22 mouse cellular contexts compared by ENCODE assay signal in genomic region chr8:121075936-121076335, GRCm38 (mm10). TPM values are rescaled to one million over a fixed set of nuclear protein-coding genes. Genes with fewer than 3 reads are reported as not detected.
DNase-seq lines count a peak whose midpoint lies in the region; ATAC-seq and TF ChIP-seq lines count a peak whose summit lies in the region.
"Had no signal": no experiment of that assay in that cellular context is flagged by ENCODE, and none has a peak within 500 bp of the region (broad histone marks: within the 10 kb centered on the region; RNA-seq: fewer than 3 reads in every experiment).

No protein-coding gene starts in this region.

- peak overlapping the region; percentile 18 for H3K4me3 ChIP-seq in lung, embryonic 15.5 days
- H3K4me3 ChIP-seq in intestine, embryonic 16.5 days (ENCODE audit: low read length): peak overlapping the region; percentile 20
- peak overlapping the region; percentile 4; the same call in 1 of the 2 replicates for H3K4me3 ChIP-seq in small intestine, adult 2 months (ENCODE audit: low read depth, low read length)
- H3K4me3 ChIP-seq: heart, embryonic 13.5 days; limb, embryonic 12.5 days; midbrain, embryonic 15.5 days; myocyte had no signal

- peak overlapping the region; percentile 52 for H3K4me2 ChIP-seq in lung, embryonic 15.5 days
- peak overlapping the region; percentile 39 for H3K4me2 ChIP-seq in intestine, embryonic 16.5 days (ENCODE audit: low read depth, low read length)
- H3K4me2 ChIP-seq: heart, embryonic 13.5 days; limb, embryonic 12.5 days; midbrain, embryonic 15.5 days had no signal

- H3K36me3 ChIP-seq in lung, embryonic 15.5 days: peaks cover 2% of the 10 kb centered on the region; the same call in 1 of the 2 replicates
- H3K36me3 ChIP-seq in intestine, embryonic 16.5 days (ENCODE audit: control insufficient read depth, insufficient read depth, low read length): no peaks in the 10 kb centered on the region
- H3K36me3 ChIP-seq in small intestine, adult 2 months (ENCODE audit: control insufficient read depth, insufficient read depth, low read length): no peaks in the 10 kb centered on the region
- H3K36me3 ChIP-seq: heart, embryonic 13.5 days; limb, embryonic 12.5 days; midbrain, embryonic 15.5 days had no signal

- no peaks in the 10 kb centered on the region for H3K9me3 ChIP-seq in lung, embryonic 15.5 days
- H3K9me3 ChIP-seq in intestine, embryonic 16.5 days (ENCODE audit: control insufficient read depth, low read length): no peaks in the 10 kb centered on the region
- H3K9me3 ChIP-seq: heart, embryonic 13.5 days; limb, embryonic 12.5 days; midbrain, embryonic 15.5 days had no signal

- WGBS in lung, embryonic 15.5 days: 39% methylated on average over 13 of the region's 13 CpGs
- WGBS in intestine, embryonic 16.5 days: 14% methylated on average over 13 of the region's 13 CpGs
- WGBS in small intestine, adult 2 months: 9% methylated on average over 13 of the region's 13 CpGs

- H3K4me1 ChIP-seq in lung, embryonic 15.5 days: peaks cover 27% of the 10 kb centered on the region
- H3K4me1 ChIP-seq in intestine, embryonic 16.5 days (ENCODE audit: control insufficient read depth, insufficient read depth, low read length): peaks cover 12% of the 10 kb centered on the region
- no peaks in the 10 kb centered on the region; the same call in 1 of the 2 replicates for H3K4me1 ChIP-seq in small intestine, adult 2 months (ENCODE audit: control insufficient read depth, insufficient read depth, insufficient read length, low read length)
- H3K4me1 ChIP-seq: midbrain, embryonic 15.5 days had no signal

- peak overlapping the region; percentile 26 for H3K27ac ChIP-seq in lung, embryonic 15.5 days
- H3K27ac ChIP-seq in intestine, embryonic 16.5 days (ENCODE audit: low read length): peak overlapping the region; percentile 47
- H3K27ac ChIP-seq in small intestine, adult 2 months (ENCODE audit: insufficient read depth, low read depth, low read length): peak overlapping the region; percentile 28
- H3K27ac ChIP-seq: heart, embryonic 13.5 days; hindbrain, postnatal 0 days; limb, embryonic 12.5 days; liver, embryonic 14.5 days; midbrain, embryonic 15.5 days had no signal

- H3K9ac ChIP-seq in lung, embryonic 15.5 days: no peak overlapping the region
- peak overlapping the region; percentile 74 for H3K9ac ChIP-seq in intestine, embryonic 16.5 days (ENCODE audit: low read depth, low read length)
- H3K9ac ChIP-seq: heart, embryonic 13.5 days; limb, embryonic 12.5 days; liver, embryonic 14.5 days; midbrain, embryonic 15.5 days had no signal

- ATAC-seq in lung, embryonic 15.5 days (ENCODE audit: borderline replicate concordance, extremely low read depth, low FRiP score, low TSS enrichment): no peak
- ATAC-seq in intestine, embryonic 16.5 days: no peak
- ATAC-seq: hindbrain, postnatal 0 days; midbrain, embryonic 15.5 days had no signal

- peak; percentile 23 for DNase-seq in adrenal gland, adult 2 months
- no peak for DNase-seq in adrenal gland, postnatal 4 days (ENCODE audit: low spot score in 2 of 2)
- no peak for DNase-seq in lung, postnatal 25 days (ENCODE audit: low spot score)
- no peak for DNase-seq in gastrocnemius, postnatal 10 days
- DNase-seq in left cerebral cortex, adult 8-10 months (ENCODE audit: low spot score in 2 of 2): no peak
- DNase-seq: adrenal gland, postnatal 25 days; cerebellum, adult 18-20 months; cerebellum, postnatal 36 days; kidney, adult 8-10 months; kidney, postnatal 14 days; thymus, postnatal 4 days had no signal

- no peak for TF ChIP-seq CTCF in small intestine, adult 2 months (IDR thresholded peaks at IDR 0.05; ENCODE audit: extremely low read depth, insufficient read length, insufficient replicate concordance, low read depth, low read length)

- H3K27me3 ChIP-seq in lung, embryonic 15.5 days: peaks cover 81% of the 10 kb centered on the region
- H3K27me3 ChIP-seq in intestine, embryonic 16.5 days (replicated peaks; ENCODE audit: control insufficient read depth, insufficient read depth, low read length): peaks cover 49% of the 10 kb centered on the region
- peaks cover 47% of the 10 kb centered on the region for H3K27me3 ChIP-seq in small intestine, adult 2 months (ENCODE audit: control insufficient read depth, insufficient read depth, low read length)

- no peak for TF ChIP-seq POLR2A in small intestine, adult 2 months (IDR thresholded peaks at IDR 0.05; ENCODE audit: low read depth, low read length)

RNA-seq across cellular contexts. Expression of gene Foxf1, which starts 8.2 kb away (rescaled TPM):
- total RNA-seq in adrenal gland, adult 2 months (2021): under 1 TPM; 0.52 to 0.73 TPM
- polyA plus RNA-seq in adrenal gland, adult 2 months (2012; rRNA removed): 0.92 and 2.3 TPM in 2 replicates
- total RNA-seq in adrenal gland, postnatal 4 days (2021): 1 to 10 TPM; 1.1 TPM
- 151 and 157 TPM in 2 replicates for polyA plus RNA-seq in lung, embryonic 15.5 days (2015; fragmentation: Nextera tagmentation; extraction: Ambion mirVana)
- polyA plus RNA-seq in intestine, embryonic 16.5 days (2015; fragmentation: Nextera tagmentation; extraction: Ambion mirVana): 86.9 and 88.3 TPM in 2 replicates
- 28.2 and 49.6 TPM in 2 replicates for polyA plus RNA-seq in small intestine, adult 2 months (2012; rRNA removed)
- under 1 TPM; 0.16 to 0.27 TPM for total RNA-seq in gastrocnemius, postnatal 10 days (2021)
- 1 to 10 TPM in 2 of 4 experiments, under 1 TPM in 2; 0.54 to 1.6 (median 0.84) TPM for total RNA-seq in left cerebral cortex, adult 8-10 months (2022)
- total RNA-seq: neutrophil, adult 5-6 weeks had no signal
- polyA plus RNA-seq: myocyte had no signal

RNA-seq across cellular contexts. Expression of gene Mthfsd, which starts 32.3 kb away (rescaled TPM):
- 10 to 100 TPM; 31.8 to 35.6 TPM for total RNA-seq in adrenal gland, adult 2 months (2021)
- 62.7 and 65.6 TPM in 2 replicates for polyA plus RNA-seq in adrenal gland, adult 2 months (2012; rRNA removed)
- 10 to 100 TPM; 39.2 to 42.7 TPM for total RNA-seq in adrenal gland, postnatal 4 days (2021)
- 60.2 and 60.8 TPM in 2 replicates for polyA plus RNA-seq in lung, embryonic 15.5 days (2015; fragmentation: Nextera tagmentation; extraction: Ambion mirVana)
- 48.9 TPM in 2 replicates for polyA plus RNA-seq in intestine, embryonic 16.5 days (2015; fragmentation: Nextera tagmentation; extraction: Ambion mirVana)
- polyA plus RNA-seq in small intestine, adult 2 months (2012; rRNA removed): 22.6 and 23.4 TPM in 2 replicates
- 10 to 100 TPM; 13.0 to 17.7 TPM for total RNA-seq in gastrocnemius, postnatal 10 days (2021)
- 10 to 100 TPM; 33.9 to 43.3 (median 41.4) TPM for total RNA-seq in left cerebral cortex, adult 8-10 months (2022)

RNA-seq across cellular contexts. Expression of gene Foxc2, which starts 40.0 kb away (rescaled TPM):
- 1 to 10 TPM; 3.3 to 6.3 TPM for total RNA-seq in adrenal gland, adult 2 months (2021)
- polyA plus RNA-seq in adrenal gland, adult 2 months (2012; rRNA removed): 14.4 and 15.2 TPM in 2 replicates
- 10 to 100 TPM in 1 of 2 experiments, 1 to 10 TPM in 1; 9.8 to 15.2 TPM for total RNA-seq in adrenal gland, postnatal 4 days (2021)
- polyA plus RNA-seq in lung, embryonic 15.5 days (2015; fragmentation: Nextera tagmentation; extraction: Ambion mirVana): 2.1 and 2.3 TPM in 2 replicates
- 0.20 and 0.22 TPM in 2 replicates for polyA plus RNA-seq in intestine, embryonic 16.5 days (2015; fragmentation: Nextera tagmentation; extraction: Ambion mirVana)
- 0.53 and 0.63 TPM in 2 replicates for polyA plus RNA-seq in small intestine, adult 2 months (2012; rRNA removed)
- total RNA-seq in gastrocnemius, postnatal 10 days (2021): 1 to 10 TPM in 1 of 2 experiments, under 1 TPM in 1; 0.78 to 1.1 TPM
- total RNA-seq in left cerebral cortex, adult 8-10 months (2022): 1 to 10 TPM; 1.2 to 2.2 (median 1.9) TPM
- total RNA-seq: neutrophil, adult 5-6 weeks had no signal

RNA-seq across cellular contexts. Expression of gene Foxl1, which starts 51.8 kb away (rescaled TPM):
- total RNA-seq in adrenal gland, adult 2 months (2021): under 1 TPM; 0.09 to 0.38 TPM
- polyA plus RNA-seq in adrenal gland, adult 2 months (2012; rRNA removed): 0.62 and 0.66 TPM in 2 replicates
- total RNA-seq in adrenal gland, postnatal 4 days (2021): 1 to 10 TPM; 1.2 to 1.8 TPM
- 6.8 and 8.5 TPM in 2 replicates for polyA plus RNA-seq in lung, embryonic 15.5 days (2015; fragmentation: Nextera tagmentation; extraction: Ambion mirVana)
- 5.2 and 5.8 TPM in 2 replicates for polyA plus RNA-seq in intestine, embryonic 16.5 days (2015; fragmentation: Nextera tagmentation; extraction: Ambion mirVana)
- polyA plus RNA-seq in small intestine, adult 2 months (2012; rRNA removed): 3.0 and 7.9 TPM in 2 replicates
- under 1 TPM; 0.09 to 0.27 TPM for total RNA-seq in gastrocnemius, postnatal 10 days (2021)
- under 1 TPM; 0.13 to 0.34 (median 0.15) TPM for total RNA-seq in left cerebral cortex, adult 8-10 months (2022)
- total RNA-seq: gastrocnemius, adult 18-20 months; neutrophil, adult 5-6 weeks had no signal
